Mouse (Mus musculus) C2C12 (cell line): ENCODE data around the gene Tnxb. TPM values are rescaled to one million over a fixed set of nuclear protein-coding genes. Genes with fewer than 3 reads are reported as not detected.

Source experiments
- H3K27me3 ChIP-seq: one replicate; pipeline ENCODE4 v1.6.1; 2011; ENCODE audit not compliant: control insufficient read depth, insufficient read depth, insufficient read length
- H3K36me3 ChIP-seq: one replicate; pipeline ENCODE4 v1.6.1; 2011; ENCODE audit not compliant: control insufficient read depth, insufficient read depth
- H3K4me3 ChIP-seq: one replicate; pipeline ENCODE4 v1.5.1; 2011; ENCODE audit warnings: mild to moderate bottlenecking, control low read depth; ENCODE audit not compliant: poor library complexity, insufficient read depth, severe bottlenecking
- H3K79me2 ChIP-seq: one replicate; pipeline ENCODE4 v1.6.1; 2011; ENCODE audit not compliant: control insufficient read depth, insufficient read depth
- H3K79me3 ChIP-seq: one replicate; pipeline ENCODE4 v1.6.1; 2011; ENCODE audit warnings: low read depth, control low read depth
- H3ac ChIP-seq: one replicate; pipeline ENCODE3; 2011; ENCODE audit warnings: low read depth; ENCODE audit not compliant: control insufficient read depth, insufficient read length
- CEBPB ChIP-seq: IDR thresholded peaks from one replicate; pipeline ENCODE4 v1.6.1; 2011; ENCODE audit warnings: low read depth, mild to moderate bottlenecking, control low read depth, moderate library complexity
- CTCF ChIP-seq: IDR thresholded peaks from one replicate; pipeline ENCODE4 v1.5.1; 2011; ENCODE audit not compliant: control insufficient read depth, insufficient read depth, insufficient read length
- FOSL1 ChIP-seq: IDR thresholded peaks from one replicate; pipeline ENCODE4 v1.8.0; 2011; ENCODE audit warnings: mild to moderate bottlenecking, low read length; ENCODE audit not compliant: poor library complexity, insufficient read depth, severe bottlenecking
- MAX ChIP-seq: IDR thresholded peaks from one replicate; pipeline ENCODE4 v1.6.1; 2011; ENCODE audit warnings: mild to moderate bottlenecking, control low read depth
- MYOD1 ChIP-seq: IDR thresholded peaks from one replicate; pipeline ENCODE4 v1.6.1; 2011; ENCODE audit warnings: low read depth; ENCODE audit not compliant: control insufficient read depth, insufficient read length
- MYOG ChIP-seq: IDR thresholded peaks from one replicate; pipeline ENCODE4 v1.6.1; 2011; ENCODE audit not compliant: control insufficient read depth, insufficient read length; ENCODE audit errors: extremely low read depth
- USF1 ChIP-seq: IDR thresholded peaks from one replicate; pipeline ENCODE4 v1.6.1; 2011; ENCODE audit warnings: low read depth, mild to moderate bottlenecking, control low read depth, moderate library complexity
- polyA plus RNA-seq: library from polyadenylated mRNA; unstranded; fragments of >200 nt; fragmentation: generic; extraction: Trizol; gene quantifications from one replicate; pipeline ENCODE4 v1.2.1, GENCODE M21; 2012; ENCODE audit warnings: missing spikeins

Gene Tnxb
- polyA plus RNA-seq, 1 experiment, result 0.02 TPM

- H3K36me3 ChIP-seq, result no peaks in the 10 kb centered on the region
- TF ChIP-seq USF1, result no peak
- no peak for TF ChIP-seq FOSL1
- TF ChIP-seq MYOG, result no peak
- no peak for TF ChIP-seq CEBPB
- no peak for TF ChIP-seq CTCF
- TF ChIP-seq MAX, result no peak
- no peak for TF ChIP-seq MYOD1
- no peaks in the 10 kb centered on the region for H3K79me3 ChIP-seq
- no peak overlapping the region for H3ac ChIP-seq
- H3K79me2 ChIP-seq, result no peaks in the 10 kb centered on the region
- peaks cover 41% of the 10 kb centered on the region for H3K27me3 ChIP-seq
- no peak overlapping the region for H3K4me3 ChIP-seq
Observed at GRCm38 (mm10) chr17:34659181-34659896, 11.0 kb upstream of the Tnxb start.

- Histone ChIP-seq H3K4me3 (no peak overlapping the region), H3K27me3 (peaks cover 45% of the 10 kb centered on the region), H3K79me3 (no peaks in the 10 kb centered on the region), H3K79me2 (no peaks in the 10 kb centered on the region), H3ac (no peak overlapping the region), H3K36me3 (no peaks in the 10 kb centered on the region)
- no peak for TF ChIP-seq MYOD1
- no peak for TF ChIP-seq MAX
- no peak for TF ChIP-seq FOSL1
- no peak for TF ChIP-seq CEBPB
- TF ChIP-seq CTCF, result no peak
- no peak for TF ChIP-seq MYOG
- TF ChIP-seq USF1, result no peak
Observed at GRCm38 (mm10) chr17:34659897-34660214, 10.5 kb upstream of the Tnxb start.

- H3K4me3 ChIP-seq, result no peak overlapping the region
Observed at GRCm38 (mm10) chr17:34660259-34660820, 10.0 kb upstream of the Tnxb start.

GRCm38 (mm10) chr17:34661121-34661591 is 9.2 kb upstream of the Tnxb start:
- no peaks in the 10 kb centered on the region for H3K36me3 ChIP-seq
- no peak overlapping the region for H3K4me3 ChIP-seq
- TF ChIP-seq MYOG (no peak), CEBPB (no peak), MAX (no peak), MYOD1 (no peak), USF1 (no peak), FOSL1 (no peak), CTCF (no peak)
- no peaks in the 10 kb centered on the region for H3K79me2 ChIP-seq
- H3K27me3 ChIP-seq, result peaks cover 49% of the 10 kb centered on the region
- peak overlapping the region; percentile 15 for H3ac ChIP-seq
- no peaks in the 10 kb centered on the region for H3K79me3 ChIP-seq

More at GRCm38 (mm10) chr17:34660259-34660820, 10.0 kb upstream of the Tnxb start:
- no peaks in the 10 kb centered on the region for H3K79me2 ChIP-seq
- no peak overlapping the region for H3ac ChIP-seq
- no peaks in the 10 kb centered on the region for H3K79me3 ChIP-seq
- H3K36me3 ChIP-seq, result no peaks in the 10 kb centered on the region
- peaks cover 46% of the 10 kb centered on the region for H3K27me3 ChIP-seq
- TF ChIP-seq MAX (no peak), MYOD1 (no peak), CTCF (no peak), MYOG (no peak), FOSL1 (no peak), USF1 (no peak), CEBPB (no peak)

DNA sequence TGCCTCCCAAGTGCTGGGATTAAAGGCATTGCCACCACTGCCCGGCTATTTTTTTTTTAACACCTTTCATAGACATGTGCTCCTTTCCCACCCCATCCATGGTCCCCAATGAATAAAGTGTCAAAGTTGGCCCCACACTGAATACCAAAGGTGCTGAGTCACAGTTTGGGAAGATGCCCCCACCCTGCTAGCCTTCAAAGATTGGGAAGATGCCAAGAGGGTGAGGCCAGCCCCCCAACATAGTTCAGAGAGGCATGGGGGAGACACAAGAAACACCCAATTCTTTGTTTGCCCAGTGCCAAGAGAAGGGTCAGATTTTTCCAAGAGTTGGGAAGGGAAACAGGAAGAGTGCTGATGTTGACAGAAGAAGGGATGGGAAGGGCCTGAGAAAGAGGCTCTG is 7.9 kb upstream of the Tnxb start:
- Histone ChIP-seq H3K79me2 (no peaks in the 10 kb centered on the region), H3K4me3 (no peak overlapping the region), H3K27me3 (peaks cover 46% of the 10 kb centered on the region), H3K79me3 (no peaks in the 10 kb centered on the region), H3K36me3 (no peaks in the 10 kb centered on the region), H3ac (no peak overlapping the region)
- TF ChIP-seq MAX, result no peak
- no peak for TF ChIP-seq MYOD1
- TF ChIP-seq MYOG, result no peak
- TF ChIP-seq CTCF, result no peak
- no peak for TF ChIP-seq USF1
- TF ChIP-seq FOSL1, result no peak
- no peak for TF ChIP-seq CEBPB

DNA sequence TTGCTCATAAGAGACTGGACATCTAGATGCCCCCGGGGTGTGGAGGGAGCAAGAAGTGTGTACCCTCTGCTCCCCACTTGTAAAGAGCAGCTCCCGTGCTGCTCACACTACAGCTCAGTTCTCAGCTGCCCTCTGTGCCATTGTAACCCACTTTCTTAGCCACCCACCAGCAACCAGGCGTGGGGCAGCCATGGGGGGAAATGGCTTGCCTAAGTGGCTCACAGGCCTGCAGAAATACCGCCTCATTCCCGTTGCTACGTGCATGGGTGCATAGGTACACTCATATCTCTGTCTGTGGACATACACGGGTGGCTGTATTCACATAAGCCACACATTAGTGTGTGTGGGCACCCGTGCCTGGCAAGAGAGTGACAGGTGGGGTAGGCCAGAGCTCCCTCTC is 7.4 kb upstream of the Tnxb start:
- H3K79me2 ChIP-seq, result no peaks in the 10 kb centered on the region
- H3K4me3 ChIP-seq, result no peak overlapping the region
- peaks cover 45% of the 10 kb centered on the region for H3K27me3 ChIP-seq
- TF ChIP-seq FOSL1 (no peak), MYOD1 (no peak), MYOG (no peak), CEBPB (no peak), USF1 (no peak), CTCF (no peak), MAX (no peak)
- no peaks in the 10 kb centered on the region for H3K36me3 ChIP-seq
- no peak overlapping the region for H3ac ChIP-seq
- no peaks in the 10 kb centered on the region for H3K79me3 ChIP-seq
